Mouse (Mus musculus) kidney, postnatal 0 days (tissue): Measurements from ENCODE around the gene Slc35b2. TPM values are rescaled to one million over a fixed set of nuclear protein-coding genes. Genes with fewer than 3 reads are reported as not detected.

Experiments
- ATAC-seq: fragments of 200-750 bp; cut with Nextera tagmentation; replicated peaks from 2 replicates; pipeline ENCODE4 v1.8.0; 2017; ENCODE audit warnings: low read depth, moderate number of reproducible peaks, moderate TSS enrichment, moderate library complexity; ENCODE audit not compliant: low FRiP score
- DNase-seq: peaks from one replicate; pipeline ENCODE4 v3.0.0-alpha.2; 2016; ENCODE audit warnings: low spot score
- H3K27ac ChIP-seq: fragments of 300-500 bp; sonication (generic); 2 replicates; pipeline ENCODE4 v1.5.1; 2014; ENCODE audit warnings: mild to moderate bottlenecking
- H3K27me3 ChIP-seq: fragments of 300-500 bp; sonication (generic); 2 replicates; pipeline ENCODE4 v1.6.1; 2014; ENCODE audit warnings: low read length, mixed read lengths; ENCODE audit not compliant: insufficient read depth
- H3K36me3 ChIP-seq: fragments of 300-500 bp; sonication (generic); 2 replicates; pipeline ENCODE4 v1.6.1; 2014; ENCODE audit warnings: low read length, mixed read lengths; ENCODE audit not compliant: insufficient read depth
- H3K4me1 ChIP-seq: fragments of 300-500 bp; sonication (generic); replicated peaks from 2 replicates; pipeline ENCODE4 v1.6.1; 2014; ENCODE audit warnings: antibody characterized with exemption, low read length, mixed read lengths; ENCODE audit not compliant: insufficient read depth
- H3K4me2 ChIP-seq: fragments of 300-500 bp; sonication (generic); 2 replicates; pipeline ENCODE4 v1.6.1; 2014; ENCODE audit warnings: mild to moderate bottlenecking, low read length, moderate library complexity, mixed read lengths
- H3K4me3 ChIP-seq: fragments of 300-500 bp; sonication (generic); replicated peaks from 2 replicates; pipeline ENCODE4 v1.5.1; 2014; ENCODE audit warnings: low read depth, low read length
- H3K9ac ChIP-seq: fragments of 300-500 bp; sonication (generic); 2 replicates; pipeline ENCODE4 v1.6.1; 2014; ENCODE audit warnings: low read depth, low read length
- H3K9me3 ChIP-seq: fragments of 300-500 bp; sonication (generic); replicated peaks from 2 replicates; pipeline ENCODE4 v1.6.1; 2016; ENCODE audit warnings: low read length, inconsistent platforms, mixed read lengths
- CTCF ChIP-seq: IDR thresholded peaks from 2 replicates; pipeline ENCODE4 v1.5.1; 2016; ENCODE audit warnings: antibody characterized with exemption, low read depth, mild to moderate bottlenecking, moderate library complexity
- WGBS: fragments of 180-500 bp; shearing (Covaris S2); extraction: QIAGEN DNeasy Blood & Tissue Kit; methylation state at CpG from one replicate; pipeline ENCODE4 v1.1.7; 2014; 5-methylcytosine and 5-hydroxymethylcytosine counted together
- polyA plus RNA-seq: library from polyadenylated mRNA; unstranded; fragments of >200 nt; fragmentation: Nextera tagmentation; extraction: Ambion mirVana; gene quantifications from 2 replicates; pipeline ENCODE4 v1.2.1, GENCODE M21; 2015

Gene Slc35b2
- polyA plus RNA-seq, 1 experiment from 2014 or later, result 131 TPM

GRCm38 (mm10) chr17:45518766-45519475 lies 44.8 kb upstream of the Slc35b2 start:
- no peak for DNase-seq

GRCm38 (mm10) chr17:45520136-45520535 lies 43.5 kb upstream of the Slc35b2 start:
- Histone ChIP-seq H3K27ac (no peak overlapping the region), H3K4me3 (no peak overlapping the region), H3K9me3 (no peaks in the 10 kb centered on the region), H3K4me1 (0 out of 2 replicates have a peak, but pooled peaks cover 6% of the 10 kb centered on the region), H3K27me3 (peaks cover 6% of the 10 kb centered on the region; the same call in 1 of the 2 replicates), H3K4me2 (no peak overlapping the region), H3K36me3 (peaks cover 14% of the 10 kb centered on the region; the same call in 1 of the 2 replicates), H3K9ac (no peak overlapping the region)
- WGBS, result 72% methylated on average over 11 of the region's 11 CpGs
- ATAC-seq (no peak), DNase-seq (no peak)
- no peak for TF ChIP-seq CTCF

More at GRCm38 (mm10) chr17:45518766-45519475, 44.8 kb upstream of the Slc35b2 start:
- H3K36me3 ChIP-seq, result peaks cover 14% of the 10 kb centered on the region; the same call in 1 of the 2 replicates
- no peaks in the 10 kb centered on the region for H3K9me3 ChIP-seq
- no peak overlapping the region for H3K4me2 ChIP-seq
- H3K27ac ChIP-seq, result no peak overlapping the region
- 73% methylated on average over 12 of the region's 12 CpGs for WGBS
- no peak overlapping the region for H3K4me3 ChIP-seq
- ATAC-seq, result no peak
- no peak overlapping the region for H3K9ac ChIP-seq
- H3K4me1 ChIP-seq, result 0 out of 2 replicates have a peak, but pooled peaks cover 6% of the 10 kb centered on the region
- no peak for TF ChIP-seq CTCF
- H3K27me3 ChIP-seq, result no peaks in the 10 kb centered on the region

GRCm38 (mm10) chr17:45523263-45523662 lies 40.4 kb upstream of the Slc35b2 start, which contains the start of gene Tcte1:
TSS of gene Tcte1 (plus strand) at chr17:45523434.
- WGBS, result under 1% methylated on average over 21 of the region's 21 CpGs
- Histone ChIP-seq H3K36me3 (peaks cover 11% of the 10 kb centered on the region; the same call in 1 of the 2 replicates), H3K27ac (no peak within 1 kb of the TSS), H3K27me3 (peaks cover 6% of the 10 kb centered on the region; the same call in 1 of the 2 replicates), H3K9ac (peak within 1 kb of the TSS; percentile 42; the same call in 1 of the 2 replicates), H3K4me2 (peak within 1 kb of the TSS; percentile 63), H3K4me1 (0 out of 2 replicates have a peak, but pooled peaks cover 6% of the 10 kb centered on the region), H3K9me3 (no peaks in the 10 kb centered on the region), H3K4me3 (peak within 1 kb of the TSS; percentile 23)
- DNase-seq (peak; percentile 70), ATAC-seq (peak; percentile 50; the same call in 1 of the 2 replicates)
- TF ChIP-seq CTCF, result 0 out of 2 replicates have a peak, but pooled peaks have one; percentile 7

- 0 out of 2 replicates have a peak, but pooled peaks cover 6% of the 10 kb centered on the region for H3K4me1 ChIP-seq
- H3K4me3 ChIP-seq, result no peak overlapping the region
- no peak for TF ChIP-seq CTCF
- peaks cover 6% of the 10 kb centered on the region; the same call in 1 of the 2 replicates for H3K27me3 ChIP-seq
- H3K36me3 ChIP-seq, result no peaks in the 10 kb centered on the region
- H3K27ac ChIP-seq, result no peak overlapping the region
- ATAC-seq (no peak), DNase-seq (no peak)
- 48% methylated on average over 4 of the region's 4 CpGs for WGBS
- H3K9me3 ChIP-seq, result no peaks in the 10 kb centered on the region
- H3K9ac ChIP-seq, result no peak overlapping the region
- no peak overlapping the region for H3K4me2 ChIP-seq
These were observed 38.7 kb upstream of the Slc35b2 start for GRCm38 (mm10) chr17:45524961-45525360.

GRCm38 (mm10) chr17:45526571-45526970 lies 37.1 kb upstream of the Slc35b2 start:
- Histone ChIP-seq H3K27me3 (peaks cover 6% of the 10 kb centered on the region; the same call in 1 of the 2 replicates), H3K4me3 (no peak overlapping the region), H3K27ac (no peak overlapping the region), H3K4me1 (0 out of 2 replicates have a peak, but pooled peaks cover 6% of the 10 kb centered on the region), H3K36me3 (no peaks in the 10 kb centered on the region), H3K4me2 (no peak overlapping the region), H3K9ac (no peak overlapping the region), H3K9me3 (no peaks in the 10 kb centered on the region)
- WGBS, result 23% methylated on average over 5 of the region's 5 CpGs
- TF ChIP-seq CTCF, result no peak
- DNase-seq (no peak), ATAC-seq (no peak)

GRCm38 (mm10) chr17:45530346-45530782 lies 33.3 kb upstream of the Slc35b2 start:
- ATAC-seq, result no peak
- WGBS, result 48% methylated on average over 13 of the region's 13 CpGs
- no peaks in the 10 kb centered on the region for H3K4me1 ChIP-seq
- peaks cover 4% of the 10 kb centered on the region; the same call in 1 of the 2 replicates for H3K27me3 ChIP-seq
- H3K4me3 ChIP-seq, result no peak overlapping the region
- no peak for TF ChIP-seq CTCF
- no peak overlapping the region for H3K9ac ChIP-seq
- no peak overlapping the region for H3K4me2 ChIP-seq
- no peaks in the 10 kb centered on the region for H3K9me3 ChIP-seq
- no peak overlapping the region for H3K27ac ChIP-seq
- no peak for DNase-seq
- H3K36me3 ChIP-seq, result no peaks in the 10 kb centered on the region
